Mouse (Mus musculus) liver, adult 2 months (tissue): Measurements from ENCODE around the gene Phf5a. TPM values are rescaled to one million over a fixed set of nuclear protein-coding genes. Genes with fewer than 3 reads are reported as not detected.

Experiments used
- DNase-seq: peaks from one replicate; pipeline ENCODE4 v3.0.0-alpha.2; 2011; ENCODE audit warnings: low read depth, low spot score; ENCODE audit errors: extremely low read depth
- H3K27ac ChIP-seq: fragments of 200-500 bp; replicated peaks from 2 replicates; pipeline ENCODE4 v1.5.1; 2012; ENCODE audit warnings: low read depth, mild to moderate bottlenecking, control low read depth, inconsistent platforms, low read length; ENCODE audit not compliant: insufficient read depth
- H3K27me3 ChIP-seq: fragments of 200-500 bp; 2 replicates; pipeline ENCODE4 v1.6.1; 2012; ENCODE audit warnings: mild to moderate bottlenecking, moderate library complexity, low read length, inconsistent platforms; ENCODE audit not compliant: control insufficient read depth, insufficient read depth
- H3K36me3 ChIP-seq: fragments of 200-500 bp; 2 replicates; pipeline ENCODE4 v1.6.1; 2012; ENCODE audit warnings: low read length, inconsistent platforms; ENCODE audit not compliant: control insufficient read depth, insufficient read depth
- H3K4me1 ChIP-seq: fragments of 200-500 bp; 2 replicates; pipeline ENCODE4 v1.6.1; 2011; ENCODE audit warnings: low read length; ENCODE audit not compliant: control insufficient read depth, insufficient read depth
- H3K4me3 ChIP-seq: fragments of 200-500 bp; 2 replicates; pipeline ENCODE4 v1.5.1; 2011; ENCODE audit warnings: low read depth, mild to moderate bottlenecking, control low read depth, low read length, moderate library complexity; ENCODE audit not compliant: insufficient read depth
- H3K79me2 ChIP-seq: fragments of 200-500 bp; 2 replicates; pipeline ENCODE4 v1.6.1; 2012; ENCODE audit warnings: inconsistent platforms, mild to moderate bottlenecking, low read length, moderate library complexity; ENCODE audit not compliant: control insufficient read depth, insufficient read depth
- H3K9ac ChIP-seq: fragments of 200-500 bp; 2 replicates; pipeline ENCODE4 v1.6.1; 2012; ENCODE audit warnings: low read depth, mild to moderate bottlenecking, control low read depth, inconsistent platforms, low read length
- CTCF ChIP-seq: fragments of 200-500 bp; IDR thresholded peaks from 2 replicates; pipeline ENCODE4 v1.5.1; 2011; ENCODE audit warnings: low read depth, low read length, control low read depth
- POLR2A ChIP-seq: fragments of 200-500 bp; IDR thresholded peaks from 2 replicates; pipeline ENCODE4 v1.6.1; 2011; ENCODE audit warnings: low read length, control low read depth; ENCODE audit not compliant: insufficient read depth; ENCODE audit errors: extremely low read depth
- WGBS: fragments of 180-500 bp; shearing (Covaris S2); methylation state at CpG from one replicate; pipeline ENCODE4 v1.1.7; 2018; 5-methylcytosine and 5-hydroxymethylcytosine counted together
- polyA plus RNA-seq: library from polyadenylated mRNA; depleted of rRNA; stranded (reverse); fragments of >200 nt; gene quantifications from 2 replicates; pipeline ENCODE4 v1.2.3, GENCODE M21; 2012
- total RNA-seq: library from RNA; depleted of rRNA; stranded (reverse); fragments of >200 nt; gene quantifications from 2 replicates; pipeline ENCODE4 v1.2.3, GENCODE M21; 2014

Phf5a gene
- total and polyA plus RNA-seq, 2 experiments, result 12.3 to 28.7 TPM

DNA sequence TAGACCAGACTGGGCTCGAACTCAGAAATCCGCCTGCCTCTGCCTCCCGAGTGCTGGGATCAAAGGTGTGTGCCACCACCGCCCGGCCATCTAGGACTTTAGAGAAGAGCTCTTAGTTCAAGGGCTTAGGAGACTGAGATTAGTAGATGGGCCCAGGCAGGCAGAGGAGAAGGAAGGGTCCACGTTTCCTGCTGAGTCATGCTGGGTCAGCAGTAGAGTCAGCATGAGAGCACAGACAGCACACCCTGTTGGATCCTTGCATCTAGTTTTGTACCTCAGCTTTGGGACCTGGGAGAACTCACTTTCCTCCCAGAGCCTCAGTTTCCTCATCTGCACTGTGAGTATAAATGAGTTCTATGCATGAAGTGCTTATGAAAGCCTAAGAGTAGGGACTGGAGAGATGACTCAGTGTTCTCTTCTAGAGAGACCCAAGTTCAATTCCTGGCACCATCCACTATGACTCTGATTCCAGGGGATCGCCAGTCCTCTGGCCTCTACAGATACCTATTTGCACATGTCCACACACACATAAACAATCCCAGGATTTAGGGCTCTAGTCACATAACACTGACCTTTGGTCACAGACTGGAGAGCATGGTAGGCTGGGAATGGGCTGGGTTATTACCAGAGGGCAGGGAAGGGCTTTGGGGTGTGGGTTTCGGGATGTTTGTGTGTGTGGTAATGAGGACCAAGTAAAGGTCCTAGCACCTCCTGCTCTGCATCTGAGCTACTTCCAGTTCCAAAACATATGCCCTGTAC, 20.3 kb upstream of the Phf5a start:
- peaks cover 23% of the 10 kb centered on the region for H3K79me2 ChIP-seq
- no peak overlapping the region for H3K9ac ChIP-seq
- H3K36me3 ChIP-seq, result peaks cover 46% of the 10 kb centered on the region
- DNase-seq, result peak; percentile 70
- no peak overlapping the region for H3K4me3 ChIP-seq
- H3K27ac ChIP-seq, result peak overlapping the region; percentile 71
- WGBS, result 53% methylated on average over 8 of the region's 8 CpGs
- H3K4me1 ChIP-seq, result peaks cover 19% of the 10 kb centered on the region
- no peaks in the 10 kb centered on the region for H3K27me3 ChIP-seq
- TF ChIP-seq POLR2A (no peak), CTCF (no peak)

DNA sequence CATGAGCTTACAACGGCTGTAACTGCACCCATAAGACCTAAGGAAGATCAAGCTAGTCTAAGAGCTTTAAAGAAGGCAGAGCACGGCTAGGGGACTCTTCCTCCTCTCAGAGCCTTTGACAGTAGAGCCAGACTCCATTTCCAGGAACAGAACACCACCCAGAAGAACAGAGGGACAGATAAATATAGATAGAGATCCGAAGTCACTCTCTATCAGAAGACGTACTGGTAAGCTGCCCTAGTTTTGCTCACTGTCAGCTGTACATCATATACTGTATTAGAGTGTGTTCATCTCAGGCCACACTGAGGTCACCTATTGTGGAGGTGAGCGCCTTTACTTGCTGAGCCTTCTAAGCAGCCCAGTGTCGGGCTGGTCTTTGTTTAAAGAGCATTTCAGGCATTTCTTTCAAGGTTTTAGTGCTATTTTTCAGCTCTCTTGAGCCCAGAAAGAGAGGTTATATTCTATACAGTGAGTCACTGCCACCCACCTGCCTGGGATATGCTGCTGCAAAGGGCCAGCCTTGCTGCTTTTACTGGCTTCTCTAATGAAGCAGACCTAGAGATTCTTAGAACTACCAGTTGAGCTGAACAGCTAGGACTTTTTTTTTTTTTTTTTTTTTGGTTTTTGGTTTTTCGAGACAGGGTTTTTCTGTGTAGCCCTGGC, 19.6 kb upstream of the Phf5a start:
- Histone ChIP-seq H3K27ac (peak overlapping the region; percentile 18), H3K9ac (no peak overlapping the region)

DNA sequence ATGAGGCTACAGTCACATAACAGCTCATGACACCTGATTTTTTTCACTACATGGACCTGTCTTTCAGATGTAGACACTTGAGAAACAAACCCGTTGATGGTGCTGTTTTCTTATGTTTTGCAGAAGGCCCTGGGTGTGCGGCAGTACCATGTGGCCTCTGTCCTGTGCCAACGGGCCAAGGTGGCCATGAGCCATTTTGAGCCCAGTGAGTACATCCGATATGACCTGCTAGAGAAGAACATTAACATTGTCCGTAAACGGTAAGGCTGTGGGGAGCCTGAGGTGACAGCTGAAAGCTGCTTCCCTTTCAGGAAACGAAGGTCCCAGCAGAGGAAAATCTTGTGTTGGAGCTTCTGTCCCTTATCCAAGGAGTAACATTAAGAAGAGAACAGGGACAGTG, 17.5 kb upstream of the Phf5a start:
- TF ChIP-seq POLR2A (no peak), CTCF (no peak)
- Histone ChIP-seq H3K4me3 (no peak overlapping the region), H3K27me3 (no peaks in the 10 kb centered on the region), H3K9ac (no peak overlapping the region), H3K27ac (no peak overlapping the region), H3K4me1 (peaks cover 22% of the 10 kb centered on the region), H3K79me2 (peaks cover 36% of the 10 kb centered on the region), H3K36me3 (peaks cover 35% of the 10 kb centered on the region)
- WGBS, result 52% methylated on average over 7 of the region's 7 CpGs
- DNase-seq, result peak; percentile 54

More for the DNA sequence above, 19.6 kb upstream of the Phf5a start:
- DNase-seq, result no peak
- peaks cover 16% of the 10 kb centered on the region for H3K4me1 ChIP-seq
- peaks cover 46% of the 10 kb centered on the region for H3K36me3 ChIP-seq
- H3K79me2 ChIP-seq, result peaks cover 23% of the 10 kb centered on the region
- H3K27me3 ChIP-seq, result no peaks in the 10 kb centered on the region
- no peak overlapping the region for H3K4me3 ChIP-seq
- 83% methylated on average over 7 of the region's 7 CpGs for WGBS
- TF ChIP-seq POLR2A (no peak), CTCF (no peak)

DNA sequence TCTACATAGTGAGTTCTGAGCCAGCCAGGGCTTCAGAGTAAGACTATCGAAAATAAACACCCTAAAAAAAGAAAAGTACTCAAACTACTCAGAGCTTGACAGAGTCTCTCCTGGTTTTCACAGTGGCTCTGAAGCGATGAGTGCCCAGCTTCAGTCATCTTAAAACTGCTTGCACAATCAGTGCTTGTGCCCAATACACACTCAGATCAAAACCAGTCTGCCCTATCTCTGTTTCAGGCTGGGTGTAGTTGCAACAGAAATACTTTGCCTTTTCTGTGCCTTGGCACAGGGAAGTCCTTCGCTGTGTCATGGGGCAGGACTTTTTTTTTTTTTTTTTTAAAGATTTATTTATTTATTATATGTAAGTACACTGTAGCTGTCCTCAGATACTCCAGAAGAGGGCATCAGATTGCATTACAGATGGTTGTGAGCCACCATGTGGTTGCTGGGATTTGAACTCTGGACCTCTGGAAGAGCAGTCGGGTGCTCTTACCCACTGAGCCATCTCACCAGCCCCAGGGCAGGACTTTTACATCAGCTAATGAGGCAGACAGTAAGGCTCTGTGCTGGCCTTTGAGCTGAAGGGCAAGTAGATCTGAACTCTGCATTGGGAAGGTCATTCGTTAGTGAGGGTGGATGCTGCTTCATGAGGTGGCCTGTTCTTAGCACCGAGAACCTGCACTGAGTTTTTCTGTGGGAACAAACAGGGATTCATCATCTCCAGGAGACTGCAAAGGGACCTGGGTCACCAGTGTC, 15.3 kb upstream of the Phf5a start:
- H3K79me2 ChIP-seq, result peaks cover 46% of the 10 kb centered on the region
- H3K27ac ChIP-seq, result peak overlapping the region; percentile 44
- peaks cover 30% of the 10 kb centered on the region for H3K4me1 ChIP-seq
- peaks cover 25% of the 10 kb centered on the region for H3K36me3 ChIP-seq
- no peaks in the 10 kb centered on the region for H3K27me3 ChIP-seq
- H3K4me3 ChIP-seq, result no peak overlapping the region
- 40% methylated on average over 6 of the region's 6 CpGs for WGBS
- no peak overlapping the region for H3K9ac ChIP-seq
- TF ChIP-seq CTCF (no peak), POLR2A (no peak)
- DNase-seq, result peak; percentile 80

DNA sequence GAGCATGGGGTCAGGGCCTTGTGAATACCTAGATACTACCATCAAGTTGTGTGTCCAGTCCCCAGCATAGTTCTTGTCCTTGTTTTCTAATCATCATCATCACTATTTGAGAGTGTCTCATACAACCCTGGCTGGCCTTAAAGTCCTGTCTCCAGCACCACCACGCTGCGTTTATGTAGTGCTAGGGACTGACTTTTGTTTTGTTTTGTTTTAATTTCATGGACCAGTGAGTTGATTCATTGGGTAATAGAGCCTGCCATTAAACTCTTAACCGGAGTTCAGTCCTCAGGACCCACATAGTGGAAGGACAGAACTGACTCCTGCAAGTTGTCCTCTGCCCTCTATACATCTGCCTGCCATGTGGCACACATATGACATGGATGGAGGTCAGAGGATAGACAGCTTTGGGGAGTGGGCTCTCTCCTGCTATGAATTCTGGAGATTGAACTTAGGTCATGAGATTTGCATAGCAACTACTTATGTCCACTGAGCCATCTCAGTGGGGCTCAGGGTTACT, 13.8 kb upstream of the Phf5a start:
- WGBS, result 69% methylated on average over 3 of the region's 3 CpGs
- H3K27ac ChIP-seq, result peak overlapping the region; percentile 6; the same call in 1 of the 2 replicates
- H3K36me3 ChIP-seq, result peaks cover 18% of the 10 kb centered on the region
- H3K27me3 ChIP-seq, result no peaks in the 10 kb centered on the region
- DNase-seq, result no peak
- TF ChIP-seq CTCF (no peak), POLR2A (no peak)
- no peak overlapping the region for H3K4me3 ChIP-seq
- H3K4me1 ChIP-seq, result peaks cover 33% of the 10 kb centered on the region
- no peak overlapping the region for H3K9ac ChIP-seq
- H3K79me2 ChIP-seq, result peaks cover 59% of the 10 kb centered on the region
